ENCODE assay signal across 8 mouse cellular contexts in the genomic region with DNA sequence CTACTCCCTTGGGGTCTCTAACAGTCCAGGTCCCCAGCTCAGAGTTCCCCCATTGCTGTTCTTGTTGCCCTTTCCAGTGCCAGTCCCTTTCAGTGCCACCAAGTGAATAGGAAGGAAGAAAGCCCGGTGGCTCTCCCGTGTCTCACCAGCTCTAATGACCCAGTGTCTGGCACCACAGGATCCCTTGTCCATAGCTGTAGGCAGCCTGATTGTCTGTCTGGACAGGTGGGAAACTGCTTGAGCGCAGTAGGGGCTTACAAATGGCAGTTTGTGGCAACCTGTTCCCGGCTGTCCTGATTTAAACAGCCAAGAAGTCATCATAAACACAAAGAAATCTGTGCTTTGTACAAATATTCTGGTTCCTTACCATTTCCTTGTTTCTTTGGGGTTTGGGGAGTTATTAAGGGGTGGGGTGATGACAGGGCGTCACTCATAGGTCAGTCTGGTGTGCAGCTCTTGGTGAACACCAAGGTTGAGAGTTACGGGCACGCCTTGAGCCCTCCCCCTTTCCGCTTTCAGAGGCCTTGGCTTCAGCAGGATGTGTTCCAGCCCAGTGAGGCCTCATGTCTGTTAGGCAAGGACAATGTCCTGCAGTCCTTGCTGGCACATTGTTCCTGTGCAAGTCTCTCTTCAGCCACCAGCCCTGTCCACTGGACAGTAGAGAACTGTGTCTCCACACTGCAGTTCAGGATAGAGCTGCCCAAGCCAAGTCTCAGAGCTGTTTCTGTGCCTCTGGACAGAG.
DNase-seq lines count a peak whose midpoint lies in the region; ATAC-seq lines count a peak whose summit lies in the region.

No protein-coding gene starts in this region.

- peak overlapping the region; percentile 44; the same call in 1 of the 2 replicates for H3K27ac ChIP-seq in limb, embryonic 11.5 days (replicated peaks; ENCODE audit: low read depth, low read length)
- H3K27ac ChIP-seq in midbrain, embryonic 15.5 days: peak overlapping the region; percentile 19; the same call in 1 of the 2 replicates

- no peak overlapping the region; the same call in 1 of the 2 replicates for H3K9ac ChIP-seq in limb, embryonic 11.5 days (ENCODE audit: low read length)
- H3K9ac ChIP-seq in midbrain, embryonic 15.5 days: no peak overlapping the region

- ATAC-seq in limb, embryonic 11.5 days (ENCODE audit: insufficient number of reproducible peaks, low FRiP score, low TSS enrichment, low read depth): no peak
- ATAC-seq in midbrain, embryonic 15.5 days (replicated peaks): no peak
- ATAC-seq in inflammation-experienced regulatory T-cells, adult 6 months: no peak

- intact Hi-C loops in heart, postnatal 25 days (cut with DNase I): no loop called here

- H3K4me2 ChIP-seq in limb, embryonic 11.5 days (ENCODE audit: low read depth, severe bottlenecking): no peak overlapping the region
- H3K4me2 ChIP-seq in midbrain, embryonic 15.5 days: no peak overlapping the region

- no peaks in the 10 kb centered on the region for H3K36me3 ChIP-seq in limb, embryonic 11.5 days (ENCODE audit: control insufficient read depth, insufficient read depth, low read length)
- H3K36me3 ChIP-seq in midbrain, embryonic 15.5 days (replicated peaks): no peaks in the 10 kb centered on the region

- peaks cover 12% of the 10 kb centered on the region for H3K4me1 ChIP-seq in limb, embryonic 11.5 days (ENCODE audit: control insufficient read depth, insufficient read depth, low read length)
- peaks cover 53% of the 10 kb centered on the region for H3K4me1 ChIP-seq in midbrain, embryonic 15.5 days

- H3K4me3 ChIP-seq in limb, embryonic 11.5 days (ENCODE audit: low read depth, low read length): no peak overlapping the region
- H3K4me3 ChIP-seq in midbrain, embryonic 15.5 days: no peak overlapping the region

- H3K27me3 ChIP-seq in limb, embryonic 11.5 days (ENCODE audit: control insufficient read depth, insufficient read depth, low read length): no peaks in the 10 kb centered on the region
- no peaks in the 10 kb centered on the region for H3K27me3 ChIP-seq in midbrain, embryonic 15.5 days (replicated peaks)

- H3K9me3 ChIP-seq in limb, embryonic 11.5 days (ENCODE audit: control insufficient read depth, low read length): no peaks in the 10 kb centered on the region
- no peaks in the 10 kb centered on the region for H3K9me3 ChIP-seq in midbrain, embryonic 15.5 days

- WGBS in limb, embryonic 11.5 days: 89% methylated on average over 8 of the region's 8 CpGs
- 79% methylated on average over 8 of the region's 8 CpGs for WGBS in midbrain, embryonic 15.5 days

- DNase-seq in embryo, embryonic 10 days (ENCODE audit: low spot score): peak; percentile 36
- DNase-seq in embryo, embryonic 11 days: no peak
- DNase-seq in cerebellum, adult 9-11 months: peak; percentile 83
- peak; percentile 61 for DNase-seq in heart, postnatal 25 days (ENCODE audit: low spot score)
- no peak for DNase-seq in limb, embryonic 11.5 days (ENCODE audit: low spot score)
- DNase-seq in spleen, postnatal 14 days (ENCODE audit: low spot score in 2 of 2): no peak

Comparison
In these comparisons a context has a peak if more than half of its experiments do, and no peak if none do; other contexts are left out.
1. DNase-seq: peak in embryo, embryonic 10 days (single experiment), cerebellum, adult 9-11 months (single experiment) and heart, postnatal 25 days (single experiment); none in embryo, embryonic 11 days (single experiment), limb, embryonic 11.5 days (single experiment) and spleen, postnatal 14 days (0 of 2).